Mouse (Mus musculus): ENCODE measurements around the gene Cacna2d3. TPM values are rescaled to one million over a fixed set of nuclear protein-coding genes. Genes with fewer than 3 reads are reported as not detected.
A peak's percentile ranks its signal among the peaks of the same experiment; 100 is the strongest.

Cacna2d3 gene
- total RNA-seq, 2 experiments from 2014 or later, result 115 to 117 TPM

GRCm38 (mm10) chr14:29269816-29270215, 451.8 kb downstream of the Cacna2d3 start:
- DNase-seq (ENCODE audit: low spot score in 2 of 2), result no peak

GRCm38 (mm10) chr14:29268609-29269008, 453.1 kb downstream of the Cacna2d3 start:
- DNase-seq (ENCODE audit: low spot score in 2 of 2), result no peak

DNA sequence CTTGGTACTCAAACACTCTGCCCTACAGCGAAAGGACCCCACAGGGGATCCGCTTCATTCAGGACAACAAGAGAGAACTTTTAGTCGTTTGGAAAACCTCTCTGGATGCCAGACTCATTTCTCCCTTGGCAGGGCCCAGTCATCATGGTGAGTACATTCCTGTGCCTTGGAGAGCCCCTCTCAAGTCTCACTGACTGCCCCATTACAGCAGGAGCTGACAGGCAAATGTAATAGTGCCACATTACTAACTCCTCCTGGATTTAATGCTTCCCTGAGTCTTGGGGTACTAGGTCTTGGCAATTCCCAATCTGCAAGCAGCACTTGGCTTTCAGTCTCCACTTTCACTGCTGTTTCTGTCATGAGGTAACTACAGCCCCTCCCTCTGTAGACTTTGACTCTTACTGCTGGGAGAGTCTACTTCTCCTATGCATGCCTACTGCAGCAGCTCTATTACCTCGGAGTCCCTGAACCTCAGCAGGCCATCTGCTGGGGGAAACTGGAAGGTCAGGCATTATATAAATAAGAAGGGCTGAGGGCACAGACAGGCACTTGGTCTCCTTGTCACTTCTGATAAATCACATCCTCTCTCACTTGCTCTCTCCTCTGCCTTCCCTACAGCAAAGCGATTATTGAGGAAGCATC, 454.3 kb downstream of the Cacna2d3 start:
- peak in 1 of 2 experiments; percentile 15 for DNase-seq (ENCODE audit: low spot score in 2 of 2)

DNA sequence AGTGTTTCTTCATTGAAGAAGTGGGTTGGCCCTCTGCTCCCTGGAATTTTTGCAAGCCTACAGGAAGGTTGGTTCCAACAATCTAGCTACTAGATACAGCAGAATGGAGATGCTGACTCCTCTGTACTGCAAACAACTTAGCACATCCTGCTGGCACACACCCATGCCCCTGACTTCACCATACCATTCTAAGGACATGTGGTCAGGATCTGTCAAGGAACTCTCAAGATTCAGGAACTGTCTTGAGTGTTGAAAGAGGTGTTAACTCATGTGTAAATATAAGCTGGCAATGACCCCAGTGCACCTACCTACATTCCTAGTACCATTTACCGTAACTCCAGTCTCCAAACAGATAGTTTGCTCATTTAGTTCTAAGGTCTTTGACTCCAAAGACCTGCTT, 461.0 kb downstream of the Cacna2d3 start:
- DNase-seq (ENCODE audit: low spot score in 2 of 2), result no peak

- no peak for DNase-seq (ENCODE audit: low spot score in 2 of 2)
These were observed 478.1 kb downstream of the Cacna2d3 start for GRCm38 (mm10) chr14:29243516-29243915.

DNA sequence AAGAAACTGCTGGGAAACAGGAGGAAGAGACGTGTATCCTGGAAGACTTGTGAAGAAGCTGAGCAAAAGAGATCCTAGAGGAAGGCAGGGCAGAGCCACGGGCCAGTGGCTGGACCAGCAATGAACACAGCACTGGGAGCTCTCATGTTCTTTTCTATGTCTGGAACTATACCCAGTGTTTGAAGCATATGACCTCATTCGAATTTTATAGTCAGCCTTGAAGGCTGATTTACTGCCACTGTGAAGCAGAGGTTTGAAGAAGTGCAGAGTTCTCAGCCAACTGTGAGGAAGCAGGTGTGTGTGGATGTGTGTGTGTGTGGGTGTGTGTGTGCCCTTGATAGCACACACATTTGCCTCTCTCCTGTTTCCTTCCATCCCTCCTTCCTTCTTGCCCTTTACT, 483.2 kb downstream of the Cacna2d3 start:
- no peak for DNase-seq (ENCODE audit: low spot score in 2 of 2)

GRCm38 (mm10) chr14:29228976-29229716, 492.5 kb downstream of the Cacna2d3 start:
- peak in 1 of 2 experiments; percentile 26 for DNase-seq (ENCODE audit: low spot score in 2 of 2)

DNA sequence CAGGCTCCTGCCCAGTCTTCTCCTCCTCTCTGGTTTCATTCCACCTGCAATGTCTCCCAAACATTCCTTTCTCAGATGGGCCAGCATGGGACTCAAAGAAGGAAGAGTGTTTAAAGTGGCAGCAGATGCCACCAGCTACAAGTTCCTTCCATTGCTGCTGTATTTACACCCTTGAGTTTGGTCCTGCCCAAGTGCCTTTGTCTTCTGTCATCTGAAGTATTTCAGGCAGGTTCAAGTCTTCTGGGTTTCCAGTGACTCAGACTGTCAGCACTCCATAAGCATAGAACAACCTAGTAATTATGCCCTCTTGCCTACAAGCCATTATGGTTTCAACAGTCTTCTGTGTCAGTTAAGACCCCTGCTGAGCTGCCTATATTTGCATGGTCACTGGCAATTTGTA, 493.2 kb downstream of the Cacna2d3 start:
- no peak for DNase-seq (ENCODE audit: low spot score in 2 of 2)

GRCm38 (mm10) chr14:29227959-29228358, 493.7 kb downstream of the Cacna2d3 start:
- DNase-seq (ENCODE audit: low spot score in 2 of 2), result no peak

DNA sequence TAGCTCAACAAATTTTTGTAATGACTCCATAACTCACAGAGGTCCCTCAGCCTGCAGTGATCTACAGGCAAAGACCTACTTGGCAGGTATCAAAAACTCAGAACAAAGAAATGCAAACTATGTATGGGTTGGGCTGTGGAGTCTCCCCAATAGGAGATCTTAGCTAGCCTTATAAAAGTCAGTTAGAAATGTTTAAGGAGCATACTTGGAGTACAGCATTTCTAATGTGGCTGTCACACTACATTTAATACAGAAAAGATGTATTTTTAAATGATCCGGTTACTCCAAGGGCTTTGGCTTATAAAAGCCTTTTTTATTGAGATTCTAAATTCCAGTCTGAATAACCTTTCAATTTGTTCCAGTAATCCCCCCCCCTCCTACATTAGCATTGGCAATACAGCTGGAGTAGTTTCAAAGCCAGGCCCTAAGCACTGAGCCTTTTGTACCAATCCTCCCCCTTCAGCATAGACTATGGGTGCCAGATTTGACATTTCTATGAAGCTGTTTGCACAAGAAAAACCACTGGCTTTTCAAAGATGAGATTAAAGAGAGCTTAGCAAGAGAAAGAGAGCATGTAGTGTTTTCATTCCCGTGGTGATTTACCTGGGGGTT, 495.8 kb downstream of the Cacna2d3 start:
- peak in 1 of 2 experiments; percentile 16 for DNase-seq (ENCODE audit: low spot score in 2 of 2)

GRCm38 (mm10) chr14:29223012-29223411, 498.7 kb downstream of the Cacna2d3 start:
- no peak for DNase-seq (ENCODE audit: low spot score in 2 of 2)

- DNase-seq (ENCODE audit: low spot score in 2 of 2), result no peak
These were observed 499.3 kb downstream of the Cacna2d3 start for GRCm38 (mm10) chr14:29222191-29222882.

GRCm38 (mm10) chr14:29216106-29216505, 505.6 kb downstream of the Cacna2d3 start:
- DNase-seq (ENCODE audit: low spot score in 2 of 2), result no peak

DNA sequence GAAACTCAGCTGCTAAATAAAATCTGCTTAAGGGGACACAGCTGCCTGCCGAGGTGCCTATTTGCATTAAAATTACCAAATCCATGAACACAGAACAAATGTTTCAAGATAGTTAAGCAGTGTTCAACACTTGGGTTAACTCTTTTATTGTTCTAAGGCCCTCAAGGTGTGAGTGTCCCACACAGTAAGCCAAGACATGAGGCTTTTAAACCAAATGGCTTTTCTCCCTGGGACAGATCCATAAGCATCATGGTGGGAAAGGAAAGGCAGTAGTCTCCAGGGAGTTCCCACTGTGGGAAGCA, 516.7 kb downstream of the Cacna2d3 start:
- no peak for DNase-seq (ENCODE audit: low spot score in 2 of 2)

- peak in 1 of 2 experiments; percentile 54 for DNase-seq (ENCODE audit: low spot score in 2 of 2)
These were observed 517.3 kb downstream of the Cacna2d3 start for GRCm38 (mm10) chr14:29204236-29204966.

- DNase-seq (ENCODE audit: low spot score in 2 of 2), result no peak
These were observed 525.5 kb downstream of the Cacna2d3 start for GRCm38 (mm10) chr14:29196171-29196570.

GRCm38 (mm10) chr14:29191426-29191825, 530.2 kb downstream of the Cacna2d3 start:
- no peak for DNase-seq (ENCODE audit: low spot score in 2 of 2)

DNA sequence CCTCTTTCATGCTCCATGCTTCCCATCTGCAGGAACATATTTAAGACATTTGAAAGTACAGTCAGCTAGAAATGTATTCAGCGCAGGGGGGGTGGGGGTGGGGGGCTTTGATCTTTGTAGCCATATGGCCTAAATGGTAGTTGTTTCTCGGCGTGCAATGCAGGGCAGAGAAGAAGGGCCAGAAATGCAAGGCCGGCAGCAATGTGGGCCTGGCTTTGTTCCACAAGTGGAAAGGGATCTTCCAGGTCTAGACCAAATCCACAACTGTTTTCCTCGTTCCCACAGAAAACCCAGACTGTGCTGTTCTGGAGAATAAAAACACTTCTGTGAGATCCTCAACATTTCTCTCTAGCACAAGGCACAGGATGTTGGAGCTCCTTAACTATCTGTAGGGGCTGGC, 537.9 kb downstream of the Cacna2d3 start:
- DNase-seq (ENCODE audit: low spot score in 2 of 2), result no peak

GRCm38 (mm10) chr14:29179397-29179888, 542.2 kb downstream of the Cacna2d3 start:
- DNase-seq (ENCODE audit: low spot score in 2 of 2), result no peak

DNA sequence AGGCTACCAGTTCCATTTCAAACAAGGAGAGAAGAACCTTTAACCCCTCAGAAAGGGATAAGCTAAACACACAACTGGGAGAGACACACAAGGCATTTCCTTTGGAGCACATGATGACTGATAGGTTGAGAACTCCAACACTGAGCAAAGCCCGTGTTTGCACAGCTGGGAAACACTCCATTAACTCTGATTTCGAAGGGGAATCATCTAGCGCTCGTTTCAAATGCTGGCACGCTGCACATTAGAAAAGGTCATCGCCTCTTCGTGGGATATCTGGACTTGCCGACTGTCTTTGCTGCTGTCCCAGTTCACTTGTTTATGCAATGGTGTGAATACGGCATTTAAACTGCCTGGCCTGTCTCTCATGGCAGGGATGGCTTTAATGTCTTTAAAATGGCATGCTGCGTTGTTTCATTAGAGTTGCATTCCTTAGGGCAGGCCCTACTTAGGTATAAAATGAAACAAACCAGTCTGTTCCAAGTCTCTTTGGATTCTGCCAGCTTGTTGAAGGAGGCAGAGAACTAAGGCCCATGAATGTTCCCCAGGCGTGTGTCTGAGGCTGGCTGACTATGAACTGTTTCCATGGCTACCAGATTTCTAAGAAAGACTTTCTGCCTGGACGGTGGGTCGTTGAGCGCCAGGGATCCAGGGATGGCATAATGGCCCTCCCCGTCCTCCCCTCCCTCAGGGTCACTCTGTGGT, 542.8 kb downstream of the Cacna2d3 start:
- peak; percentile 25 to 60 for DNase-seq (ENCODE audit: low spot score in 2 of 2)
